Mouse (Mus musculus): ENCODE data around the gene Gas2l2.

The Gas2l2 gene

DNA sequence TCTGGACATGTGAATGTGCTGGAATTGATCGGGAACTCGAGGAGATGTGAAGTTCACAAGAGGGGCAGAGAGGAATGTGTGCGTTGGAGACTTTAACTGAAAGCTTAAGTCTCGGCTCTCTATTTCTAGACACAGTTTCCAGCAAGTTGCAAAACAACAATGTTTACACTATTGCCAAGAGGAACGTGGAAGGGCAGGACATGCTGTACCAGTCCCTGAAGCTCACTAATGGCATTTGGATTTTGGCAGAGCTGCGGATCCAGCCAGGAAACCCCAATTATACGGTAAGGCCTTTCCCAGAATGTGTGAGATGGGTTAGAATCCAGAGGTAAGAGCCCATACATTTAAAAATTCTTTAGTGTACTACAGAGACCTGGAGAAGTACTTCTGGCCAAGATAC, 31.6 kb downstream of the Gas2l2 start:
- no peak for DNase-seq (ENCODE audit: low read depth, low spot score)

GRCm38 (mm10) chr11:83394802-83395439, 34.3 kb downstream of the Gas2l2 start:
- DNase-seq (ENCODE audit: low read depth, low spot score): no peak

DNA sequence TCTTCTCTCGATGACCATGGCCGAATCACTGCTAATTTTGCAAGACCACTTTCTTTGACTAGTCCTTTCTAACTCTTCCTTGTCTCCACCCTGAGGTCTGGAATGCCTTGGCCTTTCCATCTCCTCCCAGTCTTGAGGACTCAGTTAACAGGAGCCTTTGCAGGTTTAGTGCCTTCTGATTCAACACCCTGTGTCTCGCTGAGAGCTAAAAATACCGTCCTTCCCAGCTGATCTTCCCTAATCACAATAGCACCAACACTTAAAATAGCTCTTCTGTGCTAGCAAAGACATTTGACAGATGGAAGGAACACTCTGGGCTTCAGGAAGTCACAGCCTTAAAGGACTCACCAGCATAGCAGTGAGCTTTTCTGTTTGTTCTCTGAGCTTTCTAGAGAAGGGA, 36.2 kb downstream of the Gas2l2 start:
- DNase-seq (ENCODE audit: low read depth, low spot score): no peak

DNA sequence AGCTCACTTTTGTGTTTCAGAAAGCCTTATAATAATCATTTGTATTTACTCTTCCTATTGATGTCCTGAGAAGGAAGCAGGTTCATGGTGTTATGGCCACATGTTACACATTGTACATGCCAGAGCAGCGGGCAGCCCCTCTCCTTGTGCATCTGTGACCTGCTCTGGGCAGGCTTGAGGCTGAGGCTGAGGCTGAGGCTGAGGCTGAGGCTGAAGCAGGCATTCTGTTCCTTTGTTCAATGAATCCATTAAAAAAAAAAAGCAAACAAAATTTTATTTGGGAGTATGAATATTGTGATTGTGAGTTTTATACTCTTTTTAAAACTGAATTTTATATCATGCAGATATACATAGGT, 45.7 kb downstream of the Gas2l2 start:
- no peak for DNase-seq (ENCODE audit: low read depth, low spot score)

- DNase-seq (ENCODE audit: low read depth, low spot score): no peak
Observed at GRCm38 (mm10) chr11:83382876-83383531, 46.3 kb downstream of the Gas2l2 start.

DNA sequence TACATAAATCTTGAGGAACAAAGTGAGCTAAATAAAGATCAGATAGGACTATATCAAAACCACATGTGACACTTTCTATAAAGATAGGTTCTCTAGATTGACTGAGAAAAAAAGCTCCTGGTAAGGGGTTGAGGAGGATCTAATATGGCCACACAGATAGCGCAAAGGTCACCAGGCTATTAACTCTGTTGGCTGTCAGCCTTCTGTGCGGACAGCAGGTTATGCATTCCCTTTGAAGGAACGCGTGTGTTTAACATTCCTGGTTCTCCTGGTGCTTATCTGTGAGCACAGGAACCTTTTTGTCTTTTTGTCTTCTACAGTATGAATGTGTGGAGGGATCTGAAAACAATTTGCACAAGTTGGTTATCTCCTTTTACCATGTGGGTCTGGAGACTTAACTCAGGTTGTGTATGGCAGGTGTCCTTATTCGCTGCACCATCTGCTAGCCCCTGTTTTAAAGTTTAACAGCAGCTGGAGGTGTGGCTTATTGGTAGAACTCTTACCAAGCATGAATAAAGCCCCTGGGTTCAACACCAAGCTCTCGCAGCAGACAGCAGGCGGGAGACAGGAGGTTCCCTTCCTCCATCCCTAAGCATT, 49.4 kb downstream of the Gas2l2 start:
- DNase-seq (ENCODE audit: low read depth, low spot score): no peak

Measured in retina, adult 2 months (tissue).